Mouse (Mus musculus) urinary bladder, adult 2 months (tissue): ENCODE results near the gene Ctsl. TPM values are rescaled to one million over a fixed set of nuclear protein-coding genes. Genes with fewer than 3 reads are reported as not detected.

Experiments
- DNase-seq: peaks from one replicate; pipeline ENCODE4 v3.0.0; 2022; ENCODE audit warnings: low spot score
- polyA plus RNA-seq: library from polyadenylated mRNA; depleted of rRNA; stranded (reverse); fragments of >200 nt; gene quantifications from 2 replicates; pipeline ENCODE4 v1.2.3, GENCODE M21; 2012; rRNA removed

The Ctsl gene
- polyA plus RNA-seq, 1 experiment: 265 TPM

- no peak for DNase-seq
These were observed 57.8 kb downstream of the Ctsl start for GRCm38 (mm10) chr13:64312916-64313289.

- peak; percentile 87 for DNase-seq
These were observed 58.4 kb downstream of the Ctsl start, which contains the start of gene Aaed1 for GRCm38 (mm10) chr13:64312024-64312915. TSS of gene Aaed1 (minus strand) at chr13:64312710.

DNA sequence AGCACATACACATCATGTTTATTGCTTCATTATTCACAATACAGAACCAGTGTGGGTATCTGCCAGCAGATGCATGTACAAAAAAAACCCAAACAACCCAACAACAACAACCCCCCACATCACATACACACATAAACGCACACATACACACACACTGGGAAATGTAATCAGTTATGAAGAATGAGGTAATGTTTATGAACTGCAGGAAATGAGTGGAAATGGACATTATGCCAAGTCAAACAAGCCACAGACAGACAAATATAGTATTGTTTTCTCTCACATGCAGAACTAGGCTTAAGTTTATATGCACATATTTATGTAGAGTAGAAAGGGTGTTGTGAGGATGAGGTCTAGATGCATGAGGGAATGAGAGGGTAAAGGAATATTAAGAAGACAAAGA is 59.4 kb downstream of the Ctsl start:
- DNase-seq: no peak

GRCm38 (mm10) chr13:64310585-64310984 is 60.1 kb downstream of the Ctsl start:
- DNase-seq: no peak

DNA sequence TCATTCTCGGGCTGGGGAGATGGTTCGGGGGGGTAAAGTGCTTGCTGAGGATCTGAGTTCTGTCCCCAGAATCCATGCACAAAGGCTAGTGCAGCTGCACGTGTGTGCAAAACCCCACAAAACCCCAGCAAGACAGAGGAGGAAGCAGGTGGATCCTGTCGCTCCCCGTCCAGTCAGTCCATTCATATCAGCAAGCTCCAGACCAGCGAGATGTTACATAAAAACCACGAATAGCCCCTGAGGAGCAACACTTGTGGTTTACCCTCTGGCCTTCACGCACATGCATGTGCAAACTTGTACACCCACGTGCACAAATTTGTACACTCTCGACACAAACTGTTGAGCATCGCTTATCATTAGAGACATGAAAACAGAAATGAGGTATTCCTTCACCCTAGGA is 60.8 kb downstream of the Ctsl start:
- DNase-seq: no peak

Other genes starting within 250 kb of the Ctsl start
- 13.8 and 16.4 TPM in 2 replicates for gene Slc35d2, start 241.5 kb downstream of the Ctsl start, polyA plus RNA-seq
- gene Zfp367, start 217.7 kb downstream of the Ctsl start, polyA plus RNA-seq: 30.0 and 38.1 TPM in 2 replicates
- gene Habp4, start 209.1 kb downstream of the Ctsl start, polyA plus RNA-seq: 37.5 and 41.9 TPM in 2 replicates
- gene Cdc14b, start 95.6 kb downstream of the Ctsl start, polyA plus RNA-seq: 11.7 and 12.5 TPM in 2 replicates
- 52.8 and 61.5 TPM in 2 replicates for gene Aaed1, start 58.2 kb downstream of the Ctsl start, polyA plus RNA-seq
- gene Cdk20, start 61.4 kb upstream of the Ctsl start, polyA plus RNA-seq: 8.2 and 8.6 TPM in 2 replicates
- gene Fam240b, start 126.9 kb upstream of the Ctsl start, polyA plus RNA-seq: not detected in 2 replicates